Mouse (Mus musculus) CH12.LX (cell line): ENCODE measurements around the gene Ret. TPM values are rescaled to one million over a fixed set of nuclear protein-coding genes. Genes with fewer than 3 reads are reported as not detected.

Source experiments
- DNase-seq: peaks from one replicate; pipeline ENCODE4 v3.0.0-alpha.2; 2013; ENCODE audit errors: extremely low read depth
- H3K27ac ChIP-seq: 2 replicates; pipeline ENCODE4 v1.5.1; 2012; ENCODE audit warnings: low read depth, mild to moderate bottlenecking, control low read depth, moderate library complexity; ENCODE audit not compliant: insufficient read depth
- H3K27me3 ChIP-seq: replicated peaks from 2 replicates; pipeline ENCODE3; 2012; ENCODE audit warnings: inconsistent platforms
- H3K36me3 ChIP-seq, 2 experiments: replicated peaks in 1 of 2; 2 replicates each; pipeline versions ENCODE3 to v1.6.1; 2012; ENCODE audit warnings: inconsistent platforms in 1 of 2, low read length in 1 of 2, mild to moderate bottlenecking in 1 of 2, mixed read lengths in 1 of 2, moderate library complexity in 1 of 2; ENCODE audit not compliant: control insufficient read depth in 1 of 2, insufficient read depth in 1 of 2
- H3K4me1 ChIP-seq, 2 experiments: 2 replicates each; pipeline ENCODE4 v1.6.1; 2012; ENCODE audit warnings: inconsistent platforms in 1 of 2, moderate library complexity in 1 of 2; ENCODE audit not compliant: insufficient read depth in 2 of 2, control insufficient read depth in 1 of 2
- H3K4me2 ChIP-seq: 2 replicates; pipeline ENCODE4 v1.6.1; 2012; ENCODE audit warnings: low read depth, mild to moderate bottlenecking, control low read depth; ENCODE audit not compliant: poor library complexity, insufficient read depth, severe bottlenecking
- H3K4me3 ChIP-seq, 3 experiments: fragments of 150-350 bp in 1 of 3; sonication (generic) in 1 of 3; replicated peaks in 1 of 3; 2 replicates each; pipeline versions ENCODE3 to v1.5.1; 2011 to 2012; ENCODE audit warnings: low read depth in 2 of 3, low read length in 2 of 3, mild to moderate bottlenecking in 2 of 3, moderate library complexity in 2 of 3, control low read depth in 1 of 3, improper control_type of control experiment in 1 of 3, inconsistent platforms in 1 of 3, mixed read lengths in 1 of 3; ENCODE audit not compliant: poor library complexity in 1 of 3
- H3K79me2 ChIP-seq: replicated peaks from 2 replicates; pipeline ENCODE4 v1.6.1; 2012; ENCODE audit warnings: mild to moderate bottlenecking, moderate library complexity; ENCODE audit not compliant: control insufficient read depth, poor library complexity, insufficient read depth, severe bottlenecking; ENCODE audit errors: extremely low read depth
- H3K9ac ChIP-seq: 2 replicates; pipeline ENCODE4 v1.6.1; 2012; ENCODE audit warnings: low read depth, mild to moderate bottlenecking, control low read depth, moderate library complexity; ENCODE audit not compliant: insufficient read depth
- H3K9me3 ChIP-seq: replicated peaks from 2 replicates; pipeline ENCODE3; 2012; ENCODE audit warnings: low read length, inconsistent platforms, mixed read lengths
- CTCF ChIP-seq, 2 experiments: IDR thresholded peaks in 1 of 2; conservative IDR thresholded peaks in 1 of 2; 2 replicates each; pipeline ENCODE4 v1.5.1; 2011 to 2012; ENCODE audit warnings: low read depth in 2 of 2, low read length in 2 of 2, improper control_type of control experiment in 1 of 2, inconsistent platforms in 1 of 2, mild to moderate bottlenecking in 1 of 2, moderate library complexity in 1 of 2
- E2F4 ChIP-seq: IDR thresholded peaks from 2 replicates; pipeline ENCODE4 v1.6.1; 2011; ENCODE audit warnings: low read depth, low read length, improper control_type of control experiment; ENCODE audit not compliant: insufficient replicate concordance
- GABPA ChIP-seq: IDR thresholded peaks from 2 replicates; pipeline ENCODE4 v1.6.1; 2012; ENCODE audit warnings: low read depth, low read length, improper control_type of control experiment, inconsistent platforms; ENCODE audit not compliant: insufficient replicate concordance
- IRF4 ChIP-seq: IDR thresholded peaks from 2 replicates; pipeline ENCODE4 v1.6.1; 2014; ENCODE audit warnings: low read depth, mild to moderate bottlenecking, inconsistent platforms, low read length, improper control_type of control experiment
- JUND ChIP-seq: conservative IDR thresholded peaks from 2 replicates; pipeline ENCODE4 v1.6.1; 2011; ENCODE audit warnings: low read depth, low read length, improper control_type of control experiment
- MAFK ChIP-seq: IDR thresholded peaks from 2 replicates; pipeline ENCODE4 v1.6.1; 2011; ENCODE audit warnings: low read length, improper control_type of control experiment; ENCODE audit not compliant: insufficient replicate concordance
- MAX ChIP-seq: IDR thresholded peaks from 2 replicates; pipeline ENCODE4 v1.6.1; 2011; ENCODE audit warnings: low read length, improper control_type of control experiment
- MXI1 ChIP-seq: IDR thresholded peaks from 2 replicates; pipeline ENCODE4 v1.6.1; 2011; ENCODE audit warnings: mild to moderate bottlenecking, low read depth, low read length, improper control_type of control experiment
- MYC ChIP-seq: IDR thresholded peaks from 2 replicates; pipeline ENCODE4 v1.6.1; 2011; ENCODE audit warnings: low read depth, mild to moderate bottlenecking, improper control_type of control experiment, low read length
- NELFE ChIP-seq: IDR thresholded peaks from 2 replicates; pipeline ENCODE4 v1.6.1; 2011; ENCODE audit warnings: low read depth, low read length, improper control_type of control experiment
- NRF1 ChIP-seq: IDR thresholded peaks from 2 replicates; pipeline ENCODE4 v1.6.1; 2014; ENCODE audit warnings: low read depth, mild to moderate bottlenecking, inconsistent platforms, low read length, improper control_type of control experiment, moderate library complexity
- POLR2AphosphoS2 ChIP-seq: IDR thresholded peaks from 2 replicates; pipeline ENCODE4 v1.6.1; 2011; ENCODE audit warnings: low read depth, low read length, improper control_type of control experiment
- RAD21 ChIP-seq: IDR thresholded peaks from 2 replicates; pipeline ENCODE4 v1.6.1; 2011; ENCODE audit warnings: low read depth, mild to moderate bottlenecking, low read length, improper control_type of control experiment, moderate library complexity
- RCOR1 ChIP-seq: conservative IDR thresholded peaks from 2 replicates; pipeline ENCODE4 v1.6.1; 2012; ENCODE audit warnings: low read depth, mild to moderate bottlenecking, inconsistent platforms, low read length, improper control_type of control experiment
- TBP ChIP-seq: conservative IDR thresholded peaks from 2 replicates; pipeline ENCODE4 v1.6.1; 2011; ENCODE audit warnings: low read depth, low read length, improper control_type of control experiment
- TCF12 ChIP-seq: IDR thresholded peaks from 2 replicates; pipeline ENCODE4 v1.6.1; 2014; ENCODE audit warnings: low read depth, mild to moderate bottlenecking, inconsistent platforms, low read length, improper control_type of control experiment
- USF2 ChIP-seq: conservative IDR thresholded peaks from 2 replicates; pipeline ENCODE4 v1.6.1; 2011; ENCODE audit warnings: low read depth, low read length, improper control_type of control experiment
- ZC3H11A ChIP-seq: IDR thresholded peaks from 2 replicates; pipeline ENCODE4 v1.6.1; 2012; ENCODE audit warnings: low read depth, mild to moderate bottlenecking, inconsistent platforms, low read length, improper control_type of control experiment
- ZMIZ1 ChIP-seq: IDR thresholded peaks from 2 replicates; pipeline ENCODE4 v1.6.1; 2012; ENCODE audit warnings: low read depth, mild to moderate bottlenecking, inconsistent platforms, low read length, improper control_type of control experiment
- ZNF384 ChIP-seq: IDR thresholded peaks from 2 replicates; pipeline ENCODE4 v1.6.1; 2012; ENCODE audit warnings: low read depth, low read length, improper control_type of control experiment, inconsistent platforms
- dilution Hi-C: fragments of 300-500 bp; cut with MboI; formaldehyde crosslinking; loops from 2 replicates; pipeline ENCODE4 v1.14.3; 2020; ENCODE audit warnings: low sequenced_read_pairs; ENCODE audit not compliant: extremely low pct_unique_long_range_greater_than_20kb, extremely low pct_ligation_motif_present
- in situ Hi-C: fragments of 300-500 bp; cut with MboI; formaldehyde crosslinking; loops from 3 replicates; pipeline ENCODE4 v1.14.3; 2019; ENCODE audit warnings: low sequenced_read_pairs, low pct_ligation_motif_present, low pct_unique_long_range_greater_than_20kb, mixed read lengths
- polyA plus RNA-seq: library from polyadenylated mRNA; unstranded; fragments of >175 nt; gene quantifications from 2 replicates; pipeline ENCODE4 v1.2.1, GENCODE M21; 2012; ENCODE audit warnings: low read depth; ENCODE audit not compliant: insufficient read length
- total RNA-seq, 2 experiments: library from RNA; depleted of rRNA; stranded (reverse); fragments of 300-350 nt in 1 of 2; fragments of >200 nt in 1 of 2; gene quantifications; 2 replicates each; pipeline ENCODE4 v1.2.3; 2012 to 2014

Gene Ret
- total and polyA plus RNA-seq, 3 experiments, result not detected

DNA sequence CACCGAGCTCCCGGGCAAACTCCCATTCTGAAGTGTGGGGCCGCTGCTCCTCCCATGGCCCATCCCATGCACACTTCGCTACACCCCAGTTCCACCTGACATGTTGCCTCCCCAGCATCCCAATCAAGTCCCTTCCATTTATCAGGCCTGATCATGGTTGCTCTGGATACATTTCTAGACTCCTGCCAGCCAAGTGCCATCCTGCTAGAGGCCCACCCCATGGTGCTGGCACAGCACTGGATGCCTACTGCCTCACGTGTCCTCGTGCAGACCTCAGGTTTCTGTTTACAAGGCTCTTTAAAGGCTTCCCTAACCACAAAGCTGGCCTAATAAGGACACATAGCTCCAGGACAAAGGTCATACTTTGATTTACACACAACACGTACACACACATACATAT, 26.1 kb downstream of the Ret start:
- H3K79me2 ChIP-seq, result no peaks in the 10 kb centered on the region
- dilution Hi-C loops, result no loop called here
- peaks cover 79% of the 10 kb centered on the region for H3K27me3 ChIP-seq
- H3K9me3 ChIP-seq, result no peaks in the 10 kb centered on the region
- in situ Hi-C loops, result no loop called here
- no peaks in the 10 kb centered on the region for H3K36me3 ChIP-seq
- no peak overlapping the region for H3K27ac ChIP-seq
- 0 out of 4 replicates have a peak, but pooled peaks cover 0 to 3% of the 10 kb centered on the region in 2 experiments for H3K4me1 ChIP-seq
- no peak overlapping the region for H3K4me2 ChIP-seq
- no peak for DNase-seq
- H3K9ac ChIP-seq, result no peak overlapping the region
- no peak overlapping the region for H3K4me3 ChIP-seq
- TF ChIP-seq NELFE (no peak), MYC (no peak), MAX (no peak), ZC3H11A (no peak), GABPA (no peak), TCF12 (no peak), POLR2AphosphoS2 (no peak), TBP (no peak), ZMIZ1 (no peak), RCOR1 (no peak), RAD21 (no peak), MAFK (no peak), MXI1 (no peak), CTCF (conservative IDR thresholded peaks at IDR 0.05 in 1 of 2, IDR thresholded peaks at IDR 0.05 in 1 of 2; ENCODE audit: low read depth in 2 of 2, low read length in 2 of 2) (no peak), E2F4 (no peak), NRF1 (no peak), ZNF384 (no peak), USF2 (no peak), IRF4 (no peak)

DNA sequence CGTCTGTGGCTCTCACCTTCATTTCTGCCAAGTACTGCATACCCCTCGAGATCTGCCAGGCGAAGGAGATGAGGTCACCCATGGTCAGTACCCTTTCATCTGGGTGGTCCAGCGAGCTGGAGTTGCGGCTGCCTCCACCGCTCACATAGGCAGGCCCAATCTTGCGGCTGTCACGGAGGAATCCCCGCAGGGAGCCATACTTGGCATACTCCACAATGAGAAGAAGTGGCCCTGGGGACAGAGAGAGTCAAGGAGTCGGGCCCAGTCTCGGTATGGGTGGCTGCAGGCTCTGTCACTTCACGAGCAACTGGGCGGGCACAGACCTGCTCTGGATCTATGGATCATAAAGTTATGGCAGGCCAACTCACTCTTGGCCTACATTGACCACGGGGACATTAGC, 29.4 kb downstream of the Ret start:
- no peak overlapping the region for H3K4me3 ChIP-seq
- H3K36me3 ChIP-seq, result no peaks in the 10 kb centered on the region
- H3K9ac ChIP-seq, result no peak overlapping the region
- in situ Hi-C loops (no loop called here), dilution Hi-C loops (no loop called here)
- no peaks in the 10 kb centered on the region for H3K9me3 ChIP-seq
- H3K27me3 ChIP-seq, result peaks cover 75% of the 10 kb centered on the region
- no peak overlapping the region for H3K27ac ChIP-seq
- no peak for DNase-seq
- no peak overlapping the region for H3K4me2 ChIP-seq
- 0 out of 4 replicates have a peak, but pooled peaks cover 0 to 3% of the 10 kb centered on the region in 2 experiments for H3K4me1 ChIP-seq
- H3K79me2 ChIP-seq, result no peaks in the 10 kb centered on the region
- no peak for TF ChIP-seq JUND
- no peak for TF ChIP-seq IRF4
